Mouse (Mus musculus) adrenal gland, adult (tissue): Measurements from ENCODE around the gene Sema5a.

Experiments used
- DNase-seq, 2 experiments: peaks; one replicate each; pipeline ENCODE4 v3.0.0; 2022 to 2023; ENCODE audit warnings: low spot score in 1 of 2; ENCODE audit not compliant: inconsistent age in 2 of 2

The Sema5a gene

DNA sequence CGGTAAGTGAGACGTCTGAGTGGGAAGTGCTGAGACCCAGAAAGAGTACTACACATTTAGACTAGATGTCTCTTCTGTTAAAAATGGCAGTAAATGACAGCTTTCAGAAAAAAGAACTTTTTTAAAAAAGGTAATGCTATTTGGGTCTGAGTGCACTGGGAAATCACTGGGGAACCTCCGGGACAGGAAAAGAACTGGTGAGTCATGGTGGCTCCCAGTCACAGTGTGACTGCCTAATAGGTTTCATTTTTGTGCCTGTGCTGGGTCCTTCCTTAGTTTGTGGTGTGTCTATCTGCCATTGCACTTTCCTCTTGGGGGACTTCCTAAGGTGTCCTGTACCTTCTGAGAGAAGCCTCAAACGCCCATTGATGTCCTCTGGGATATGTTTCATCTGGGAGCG lies 102.7 kb downstream of the Sema5a start:
- DNase-seq: no peak

DNA sequence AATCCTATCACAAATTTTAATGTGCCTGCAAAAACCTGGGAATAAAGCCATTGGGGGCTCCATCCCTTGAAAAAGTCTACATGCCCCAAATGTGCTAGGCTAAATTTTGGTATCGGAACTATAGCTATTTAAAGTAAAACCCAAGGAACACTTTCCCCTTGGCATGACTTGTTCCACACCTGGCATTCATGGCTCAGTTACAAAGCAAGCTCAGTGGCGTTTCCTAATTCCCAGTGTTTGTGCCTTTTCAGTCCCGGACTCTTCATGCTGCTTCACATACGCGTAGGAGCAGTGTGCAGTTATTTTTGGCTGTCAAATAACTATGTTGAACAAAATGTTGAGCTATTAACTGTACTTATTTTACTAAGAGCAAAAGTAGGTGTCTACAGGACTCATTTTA lies 104.7 kb downstream of the Sema5a start:
- no peak for DNase-seq

DNA sequence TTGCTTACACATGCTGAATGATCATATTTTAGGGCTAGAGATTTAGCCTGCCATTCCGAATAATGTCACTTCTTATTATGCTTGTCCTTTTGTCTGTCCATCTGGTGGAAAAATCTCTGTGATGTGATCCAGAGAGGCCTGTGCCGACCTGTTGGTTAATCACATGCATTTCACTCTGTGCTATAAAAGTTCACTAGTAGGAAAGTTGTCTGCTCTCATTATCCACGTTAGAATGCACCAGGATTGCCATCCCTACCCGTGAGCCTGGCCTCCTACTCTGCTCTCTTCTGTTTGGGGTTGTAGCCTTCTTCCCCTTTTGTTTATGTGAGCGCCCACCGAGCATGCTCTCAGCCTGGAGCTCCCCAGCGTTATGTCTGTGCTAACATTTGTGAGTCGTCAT lies 108.4 kb downstream of the Sema5a start:
- DNase-seq: no peak

DNA sequence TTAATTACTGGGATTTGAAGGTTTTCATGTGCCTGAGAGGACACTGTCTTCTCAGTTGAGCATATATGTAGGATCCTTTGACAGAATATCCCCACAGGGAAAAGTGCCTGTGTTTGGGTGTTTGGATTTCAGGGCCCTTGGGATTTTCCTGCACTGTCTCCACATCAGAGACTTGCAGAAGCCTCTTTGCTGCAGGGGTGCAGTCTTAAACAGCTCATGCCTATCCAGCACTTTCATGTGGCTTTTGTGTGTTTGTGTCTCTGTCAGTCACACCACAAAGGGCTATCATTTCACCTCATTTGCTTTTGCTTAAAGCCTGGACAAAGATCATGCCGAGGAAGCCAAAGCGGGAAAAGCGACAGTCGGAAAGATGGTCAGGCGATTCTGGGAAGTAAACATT lies 108.9 kb downstream of the Sema5a start:
- DNase-seq: no peak

DNA sequence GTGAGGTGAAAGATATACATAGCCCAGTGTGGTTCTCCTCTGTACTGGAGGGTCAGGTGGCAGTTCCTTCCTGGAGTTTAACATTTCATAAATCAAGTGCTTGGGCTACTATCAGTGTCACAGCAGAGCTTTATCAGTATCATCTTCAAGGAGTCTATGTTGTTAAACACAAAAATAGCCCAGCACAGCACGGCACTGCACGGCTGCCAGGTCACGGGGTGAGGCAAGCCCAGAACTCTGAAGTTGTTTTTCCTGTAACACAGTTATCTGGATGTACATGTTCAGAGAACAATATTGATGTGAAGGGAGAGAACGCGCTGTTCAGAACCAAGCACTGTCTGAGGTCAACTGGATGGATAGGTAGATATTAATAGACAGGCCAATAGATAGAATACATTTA lies 112.2 kb downstream of the Sema5a start:
- DNase-seq: no peak

DNA sequence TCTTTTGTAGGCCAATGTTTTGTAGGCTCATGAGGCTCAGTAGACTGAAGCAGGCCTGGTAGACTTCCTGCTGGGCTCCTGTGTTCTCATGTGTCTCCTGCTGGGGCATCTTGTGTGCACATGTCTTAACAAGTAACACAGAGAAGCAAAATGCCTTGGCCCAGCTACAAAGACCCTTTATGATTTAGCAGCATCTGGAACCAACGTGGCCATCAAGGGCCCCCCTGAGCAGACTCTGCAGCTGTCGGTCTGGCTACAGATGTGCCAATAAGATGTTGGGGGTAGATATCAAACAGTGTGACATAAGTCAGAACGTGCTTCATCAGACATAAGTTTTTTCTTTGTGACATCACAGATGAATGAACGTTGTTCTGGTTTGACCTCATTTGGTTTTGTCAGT lies 123.2 kb downstream of the Sema5a start:
- no peak for DNase-seq

DNA sequence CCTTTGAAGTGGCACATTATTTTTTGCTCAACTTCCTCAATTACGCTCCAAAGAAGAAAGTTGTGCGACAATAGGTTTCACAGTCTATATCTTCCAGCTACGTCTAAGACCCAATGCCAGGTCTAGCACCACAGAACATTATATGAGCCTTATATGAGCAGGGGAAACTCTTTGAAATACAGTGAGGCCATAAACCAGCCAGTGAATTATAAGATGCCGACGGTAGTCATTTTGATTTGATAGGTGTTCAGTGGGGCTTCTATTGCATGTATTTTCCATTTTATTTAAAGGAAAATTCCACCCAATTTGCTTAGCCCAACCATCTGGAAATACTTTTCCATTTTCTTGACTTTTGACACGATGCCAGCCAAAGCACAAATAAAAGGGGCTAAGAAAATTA lies 126.3 kb downstream of the Sema5a start:
- no peak for DNase-seq

DNA sequence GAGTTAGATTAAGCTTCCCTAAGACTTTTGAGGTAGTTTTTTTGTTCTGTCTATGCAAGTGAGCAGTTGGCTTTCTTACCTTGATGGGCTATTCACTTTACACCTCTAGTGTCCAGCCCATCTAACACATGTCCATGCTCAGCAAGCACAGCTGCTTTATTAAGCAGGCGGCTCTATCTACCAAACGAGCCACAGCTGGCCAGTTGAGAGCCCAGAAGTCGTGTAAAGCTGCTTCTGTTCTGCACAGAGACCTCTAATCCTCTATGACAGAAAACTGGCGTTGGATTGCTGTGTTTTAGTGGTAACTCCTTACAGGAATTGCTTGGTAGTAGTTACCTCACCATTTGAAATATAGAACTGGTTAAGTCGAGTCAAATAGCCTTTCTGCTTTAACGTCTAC lies 126.8 kb downstream of the Sema5a start:
- DNase-seq: no peak

DNA sequence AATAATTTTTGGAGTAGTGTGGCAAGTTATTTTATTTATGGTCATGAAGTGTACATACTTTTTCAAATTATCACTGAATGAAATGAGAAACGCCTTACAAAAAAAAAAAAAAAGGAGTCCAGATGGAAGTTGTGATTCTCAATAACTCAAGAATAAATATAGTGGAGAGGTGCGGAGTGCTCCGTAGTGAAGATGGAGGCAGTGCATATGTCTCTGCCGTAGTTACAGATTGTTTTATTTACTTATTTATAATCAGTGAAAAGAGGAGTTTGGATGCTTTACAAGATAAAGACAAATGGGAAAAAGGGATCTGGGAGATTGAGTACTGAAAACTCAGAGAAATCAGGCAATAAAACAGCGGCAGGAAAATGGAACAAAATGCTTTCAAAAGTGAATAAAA lies 131.7 kb downstream of the Sema5a start:
- DNase-seq: no peak

DNA sequence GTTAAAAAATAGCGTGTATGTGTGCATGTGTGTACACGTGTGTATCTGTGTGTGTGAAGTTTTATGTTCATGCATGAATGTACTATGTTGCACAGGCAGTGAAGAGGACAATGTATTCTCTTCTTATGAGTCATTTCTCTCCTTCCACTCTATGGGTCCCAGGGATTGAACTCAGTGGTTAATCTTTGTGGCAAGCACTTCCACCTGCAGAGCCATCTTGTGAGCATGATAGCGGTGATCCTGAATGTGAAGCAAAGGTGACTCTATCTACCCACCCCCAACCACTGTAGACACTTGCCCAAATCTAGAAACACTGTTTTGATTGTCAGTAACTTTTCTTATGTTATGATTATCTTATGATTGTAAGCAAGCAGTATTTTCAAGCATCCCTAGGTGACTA lies 133.2 kb downstream of the Sema5a start:
- no peak for DNase-seq

DNA sequence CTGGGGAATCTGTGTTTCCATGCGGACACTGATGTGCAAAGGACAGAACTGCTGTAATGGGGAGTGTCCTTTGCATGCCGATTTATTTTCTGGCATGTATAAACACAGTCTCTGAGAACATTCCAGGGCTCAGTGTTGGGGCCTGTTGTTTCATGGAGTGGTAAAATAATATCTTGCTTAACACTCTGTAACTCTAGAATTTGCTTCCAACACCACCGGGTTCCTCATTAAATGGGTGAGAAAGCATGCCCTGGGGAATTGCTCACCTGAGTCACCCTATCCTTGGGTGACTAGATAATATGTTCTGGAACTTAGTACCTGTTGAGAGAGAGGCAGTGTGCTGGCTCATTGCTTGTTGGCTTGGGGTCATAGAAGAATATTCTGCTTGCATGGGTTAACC lies 135.7 kb downstream of the Sema5a start:
- no peak for DNase-seq

DNA sequence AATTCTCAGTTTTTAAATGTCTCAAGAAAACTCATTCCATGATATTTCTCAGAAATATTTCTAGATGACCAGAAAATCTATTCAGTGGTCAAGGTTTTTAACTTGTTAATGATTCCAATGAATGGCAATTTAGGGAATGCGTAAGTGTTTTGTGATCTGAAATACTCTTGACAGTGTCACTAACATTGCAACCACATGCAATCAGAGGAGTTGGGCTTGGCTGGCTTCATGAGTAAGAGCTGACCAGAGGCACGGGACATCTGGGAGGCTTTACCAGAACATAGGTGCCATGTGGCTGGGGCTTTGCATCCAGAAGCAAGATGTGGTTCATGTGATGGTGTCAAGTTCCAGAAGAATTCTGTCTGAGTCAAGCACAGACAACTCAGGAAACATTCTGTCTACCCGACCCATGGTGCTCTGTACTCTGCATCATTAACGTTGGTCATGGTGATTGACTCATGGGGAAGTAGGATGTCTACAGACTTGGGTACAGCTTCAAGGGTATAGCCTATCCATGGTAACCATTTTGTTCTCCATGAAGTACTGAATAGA lies 138.4 kb downstream of the Sema5a start:
- no peak for DNase-seq

DNA sequence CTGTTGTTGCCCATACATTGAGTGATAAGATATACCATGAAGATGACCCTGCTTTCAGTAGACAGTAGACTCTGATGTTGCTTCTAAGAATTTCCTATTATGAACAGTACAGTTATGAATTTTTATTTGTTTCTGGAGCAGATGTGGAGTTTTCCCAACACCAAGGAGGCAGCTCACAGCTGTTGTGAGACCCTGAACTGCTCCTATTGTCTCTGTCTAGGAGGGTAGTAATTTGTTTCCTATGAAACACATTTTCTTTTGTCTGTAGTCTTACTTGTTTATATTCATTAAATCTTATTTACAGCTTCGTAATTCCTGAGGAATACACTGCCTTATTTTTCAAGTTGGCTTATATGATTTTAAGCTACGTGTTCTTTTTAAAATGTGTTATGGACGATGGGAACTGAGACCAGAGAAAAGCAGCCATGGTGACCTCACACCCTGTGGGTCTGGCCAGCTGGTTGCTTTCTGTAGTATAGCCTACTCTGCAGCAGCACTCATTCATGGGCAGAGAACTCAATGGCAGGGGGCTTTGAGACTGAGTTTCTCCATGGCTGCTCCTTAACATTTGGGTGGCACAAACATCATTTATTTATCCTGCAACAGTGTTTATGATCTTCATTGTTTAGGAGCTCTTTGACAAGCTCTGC lies 151.8 kb downstream of the Sema5a start:
- no peak for DNase-seq

DNA sequence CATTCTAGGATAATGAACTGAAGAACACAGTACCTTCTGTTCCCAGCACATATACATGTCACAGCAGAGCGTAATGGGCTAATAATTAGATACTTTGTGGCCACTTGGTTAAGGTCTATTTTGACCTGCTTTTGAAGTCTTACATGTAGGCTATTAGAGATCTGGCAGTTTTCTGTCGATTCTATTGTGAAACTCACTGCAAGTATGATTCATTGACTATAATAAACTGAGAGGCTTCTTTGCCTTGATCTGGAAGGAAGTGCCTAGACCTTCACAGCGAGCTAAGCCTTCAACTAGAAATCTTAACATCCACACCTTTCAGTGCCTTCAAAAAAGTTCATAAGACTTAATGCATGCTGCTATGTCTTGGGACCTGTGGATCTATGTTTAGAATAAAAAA lies 152.5 kb downstream of the Sema5a start:
- DNase-seq: peak in 1 of 2 experiments; percentile 35

DNA sequence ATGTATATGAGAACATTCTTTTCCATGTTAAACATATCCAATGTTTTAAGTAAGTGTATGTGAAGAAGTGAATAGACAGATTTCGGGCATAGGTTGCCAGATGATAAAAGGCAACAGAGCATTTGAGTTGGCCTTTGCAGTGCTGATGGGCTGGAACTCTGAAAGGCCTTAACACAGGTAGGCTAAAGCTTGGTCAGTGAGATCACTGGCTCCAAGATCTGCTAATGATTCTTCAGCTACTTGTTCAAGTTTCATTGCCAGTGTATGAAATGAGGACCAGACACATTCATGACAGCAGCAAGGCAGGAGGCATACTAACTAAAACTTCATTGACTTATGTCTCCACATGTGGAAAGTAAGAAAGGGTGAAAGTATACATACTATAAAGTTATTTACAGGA lies 154.1 kb downstream of the Sema5a start:
- no peak for DNase-seq

DNA sequence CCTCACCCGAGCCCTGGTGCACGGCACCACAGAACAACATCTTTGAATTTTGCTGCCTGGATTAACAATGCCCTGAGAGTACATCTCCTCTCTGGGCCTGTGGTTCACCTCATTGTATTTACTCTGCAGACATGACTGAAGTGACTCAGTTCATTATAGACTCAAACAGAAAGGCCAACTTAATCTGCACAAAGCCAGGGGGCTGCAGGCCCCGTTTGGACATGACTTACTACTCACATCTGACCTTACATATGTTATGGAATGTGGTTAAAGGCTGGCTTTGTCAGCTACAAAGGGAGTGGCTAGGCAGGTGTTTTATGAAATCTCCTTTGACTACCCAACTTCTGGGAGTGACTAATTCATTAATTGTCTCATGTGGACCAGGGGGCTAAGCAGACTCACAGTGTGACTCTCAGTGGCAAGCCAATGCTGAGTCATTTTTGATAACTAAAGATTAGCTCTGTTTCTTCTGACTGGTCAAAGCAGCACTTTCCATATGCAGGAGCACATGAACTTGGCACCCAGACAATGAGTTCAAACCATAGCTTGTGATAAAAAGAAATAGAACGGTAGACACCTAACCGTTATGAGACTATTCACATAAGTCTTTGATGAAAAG lies 157.4 kb downstream of the Sema5a start:
- no peak for DNase-seq

DNA sequence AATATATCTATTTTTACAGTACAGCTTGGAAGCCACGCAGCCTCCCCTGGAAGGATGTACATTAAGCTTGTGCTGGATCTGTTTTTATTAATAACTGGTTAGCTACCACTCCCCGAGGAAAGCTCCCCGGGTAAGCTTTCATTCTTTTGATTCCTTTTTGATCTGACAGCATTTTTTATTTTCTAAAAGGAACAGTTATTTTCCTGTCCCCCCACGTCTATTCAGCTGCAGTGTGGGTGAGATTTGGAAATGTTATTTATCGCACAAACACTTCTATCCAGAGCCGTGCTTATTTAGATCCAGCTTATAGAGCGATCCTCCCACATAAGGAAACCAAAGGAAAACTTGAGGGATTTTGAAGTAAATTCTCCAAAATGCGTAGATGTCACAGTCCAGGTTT lies 158.7 kb downstream of the Sema5a start:
- no peak for DNase-seq

DNA sequence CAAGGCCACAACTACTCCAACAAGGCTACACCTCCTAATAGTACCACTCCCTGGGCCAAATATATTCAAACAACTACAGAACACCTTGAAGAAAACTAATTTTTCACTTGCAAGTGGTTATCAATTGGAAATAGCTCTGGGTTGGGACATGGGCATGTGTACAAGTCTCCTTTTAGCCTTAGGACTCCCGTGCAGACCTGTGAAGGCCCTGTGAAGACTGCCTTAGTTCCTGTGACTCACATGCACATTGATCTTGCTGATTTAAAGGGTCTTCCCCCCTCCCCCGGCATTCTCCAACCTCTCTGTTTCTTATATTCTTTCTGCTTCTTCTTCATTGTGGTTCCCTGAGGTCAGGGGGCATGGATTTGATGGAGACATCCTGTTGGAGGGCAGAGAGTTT lies 161.8 kb downstream of the Sema5a start:
- no peak for DNase-seq

DNA sequence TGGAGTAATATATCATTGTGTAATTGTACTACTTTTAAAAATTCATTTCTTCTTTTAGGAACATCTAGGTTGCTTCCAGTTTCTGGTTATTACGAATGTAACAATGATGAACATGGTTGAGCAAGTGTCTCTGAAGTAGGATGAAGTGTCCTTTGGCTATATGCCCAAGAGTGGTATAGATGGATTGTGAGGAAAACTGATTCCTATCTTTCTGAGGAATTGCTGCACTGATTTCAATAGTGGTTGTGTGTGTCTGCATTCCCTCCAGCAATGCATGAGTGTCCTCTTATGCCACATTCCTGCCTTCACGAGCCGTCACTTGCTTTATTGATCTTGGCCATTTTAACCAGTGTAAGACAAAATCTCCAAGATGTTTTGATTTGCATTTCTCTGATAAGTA lies 163.2 kb downstream of the Sema5a start:
- no peak for DNase-seq

DNA sequence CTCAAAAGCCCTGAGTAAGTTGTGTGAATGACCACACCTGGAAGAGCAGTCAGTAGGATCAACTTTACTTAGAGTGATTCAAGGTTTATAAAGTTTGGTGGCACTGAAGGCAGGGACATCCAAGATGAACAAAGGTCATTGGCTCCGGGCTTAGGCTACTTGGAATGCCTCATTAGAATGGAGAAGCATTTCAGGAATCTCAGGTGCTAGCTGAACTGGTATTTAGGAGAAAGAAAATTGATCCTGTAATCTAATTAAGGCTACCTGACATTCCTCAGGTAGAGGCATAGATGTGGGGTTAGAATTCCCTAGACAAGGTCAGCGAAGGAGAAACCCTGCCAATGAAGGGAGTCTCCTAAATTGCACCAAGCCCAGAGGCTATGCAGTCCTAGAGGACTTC lies 171.7 kb downstream of the Sema5a start:
- DNase-seq: no peak

DNA sequence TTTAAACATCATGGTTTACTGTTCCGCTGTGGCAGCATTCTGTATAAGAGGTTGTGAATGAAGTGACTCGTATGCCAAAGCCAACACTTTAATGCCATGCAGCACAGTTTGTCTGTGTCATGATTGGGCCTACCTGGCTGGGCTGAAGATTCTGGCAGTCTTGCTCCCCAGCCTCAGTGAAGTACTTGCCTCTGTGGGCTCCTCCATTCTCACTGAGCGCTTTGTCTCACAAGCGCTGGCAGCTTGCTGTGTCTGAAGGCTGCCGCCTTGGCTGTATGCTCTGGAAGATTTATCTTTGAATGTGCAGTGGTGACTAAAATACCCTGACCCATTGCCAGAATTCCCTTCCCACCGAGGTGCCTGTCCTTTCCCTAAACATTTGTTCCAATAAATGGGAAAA lies 178.0 kb downstream of the Sema5a start:
- peak; percentile 20 to 69 for DNase-seq

DNA sequence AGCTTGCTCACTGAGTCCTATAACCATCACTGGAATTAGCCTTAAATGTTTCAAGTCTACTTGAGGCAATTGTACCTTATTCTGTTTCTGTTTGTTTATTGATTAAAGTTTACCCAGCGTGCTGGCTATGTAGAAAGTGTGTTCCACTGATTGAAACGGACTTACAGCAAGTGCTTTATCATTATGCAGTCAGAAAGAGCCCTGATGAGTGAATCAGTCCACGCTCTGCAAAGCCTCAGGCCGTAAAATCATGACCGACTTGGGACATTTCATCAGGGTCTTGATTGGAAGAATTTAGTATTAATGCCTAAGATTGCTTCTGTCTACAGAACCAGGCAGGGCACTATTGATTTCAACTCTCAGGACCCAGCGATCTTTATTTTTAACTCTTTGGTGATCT lies 178.5 kb downstream of the Sema5a start:
- no peak for DNase-seq
